Mouse (Mus musculus) brain, adult 10 weeks (tissue): ENCODE results near the gene Serpina1d. TPM values are rescaled to one million over a fixed set of nuclear protein-coding genes. Genes with fewer than 3 reads are reported as not detected.

Experiments used
- polyA plus RNA-seq: library from polyadenylated mRNA; stranded (reverse); fragments of 350-450 nt; fragmentation: Illumina TruSeq; extraction: RNeasy Lipid Tissue Mini Kit (QIAGEN cat#74804); gene quantifications from one replicate; pipeline ENCODE4 v1.2.3, GENCODE M21; 2015; ENCODE audit warnings: low read depth, low replicate concordance

Gene Serpina1d
- polyA plus RNA-seq, result 0.71 TPM

DNA sequence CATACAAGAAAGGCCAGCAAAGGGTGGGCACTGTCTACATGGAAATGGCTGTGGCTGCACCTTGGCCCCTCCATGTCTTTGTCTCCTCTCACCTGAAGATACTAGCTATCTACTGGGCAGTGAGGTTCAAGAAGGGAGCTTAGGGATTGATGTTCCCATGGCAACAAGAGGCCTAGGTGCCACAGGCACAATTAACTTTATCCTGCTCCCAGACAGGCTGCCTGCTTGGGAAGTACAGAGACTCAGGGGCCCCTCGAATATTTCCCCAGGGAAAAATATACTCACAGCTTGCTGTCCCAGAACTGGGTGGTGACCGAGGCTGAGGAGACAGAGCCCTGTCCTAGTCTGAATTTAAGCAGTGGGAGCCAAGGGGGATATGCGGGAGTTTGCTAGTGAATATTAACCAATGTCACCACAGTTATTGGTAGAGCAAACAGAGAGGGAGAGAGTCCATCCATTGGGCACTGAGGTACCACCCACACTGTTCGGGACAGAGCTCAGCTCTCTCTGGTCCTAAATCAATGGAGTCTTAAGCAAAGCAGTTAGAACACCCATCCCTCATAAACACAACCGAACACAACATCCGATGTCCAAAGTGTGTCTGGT lies at the start of gene Serpina1d:
Gene Serpina1d, minus strand, starts transcription at position 347 of the 606 bp plus-strand sequence.

Other genes with a start within 250 kb of the Serpina1d start
- 26.3 TPM for gene Ppp4r4, start 241.3 kb downstream of the Serpina1d start, polyA plus RNA-seq
- not detected for gene Serpina10, start 142.1 kb downstream of the Serpina1d start, polyA plus RNA-seq
- gene Serpina6, start 116.4 kb downstream of the Serpina1d start, polyA plus RNA-seq, result not detected
- gene Serpina16, start 97.5 kb downstream of the Serpina1d start, polyA plus RNA-seq, result not detected
- gene Serpina1f, start 78.1 kb downstream of the Serpina1d start, polyA plus RNA-seq, result not detected
- gene Serpina1b, start 56.8 kb upstream of the Serpina1d start, polyA plus RNA-seq, result 1.8 TPM
- gene Serpina1a, start 90.0 kb upstream of the Serpina1d start, polyA plus RNA-seq, result 1.1 TPM
- gene Serpina1c, start 131.3 kb upstream of the Serpina1d start, polyA plus RNA-seq, result 1.3 TPM
- not detected for gene Serpina1e, start 185.4 kb upstream of the Serpina1d start, polyA plus RNA-seq
- gene Serpina11, start 216.4 kb upstream of the Serpina1d start, polyA plus RNA-seq, result not detected
- 8.3 TPM for gene Serpina9, start 240.2 kb upstream of the Serpina1d start, polyA plus RNA-seq